Mouse (Mus musculus): ENCODE measurements at regions not wholly inside any gene's neighbourhood (a gene's known extent, or its start where the extent isn't known, plus 50 kb on each side); places are given as distances from the start of the nearest gene placed in this dataset.

GRCm38 (mm10) chr2:170280733-170281132 is 132.8 kb upstream of the Zfp217 start:
- Histone ChIP-seq H3K4me1 (ENCODE audit: control insufficient read depth) (no peaks in the 10 kb centered on the region), H3K4me3 (replicated peaks) (no peak overlapping the region), H3K9me3 (ENCODE audit: control insufficient read depth, low read length) (no peaks in the 10 kb centered on the region), H3K27me3 (ENCODE audit: control insufficient read depth) (no peaks in the 10 kb centered on the region), H3K36me3 (ENCODE audit: control insufficient read depth) (no peaks in the 10 kb centered on the region)
- no peak for TF ChIP-seq TAL1 (IDR thresholded peaks at IDR 0.05; ENCODE audit: low read length)
- TF ChIP-seq GATA1 (IDR thresholded peaks at IDR 0.05; ENCODE audit: low read length): no peak

- H3K4me3 ChIP-seq (replicated peaks): no peak overlapping the region
- no peak for TF ChIP-seq GATA1 (IDR thresholded peaks at IDR 0.05; ENCODE audit: low read length)
- TF ChIP-seq TAL1 (IDR thresholded peaks at IDR 0.05; ENCODE audit: low read length): no peak
- no peaks in the 10 kb centered on the region for H3K4me1 ChIP-seq (ENCODE audit: control insufficient read depth)
- no peaks in the 10 kb centered on the region for H3K36me3 ChIP-seq (ENCODE audit: control insufficient read depth)
- no peaks in the 10 kb centered on the region for H3K27me3 ChIP-seq (ENCODE audit: control insufficient read depth)
- H3K9me3 ChIP-seq (ENCODE audit: control insufficient read depth, low read length): no peaks in the 10 kb centered on the region
Measured at GRCm38 (mm10) chr2:170277896-170278295, 130.0 kb upstream of the Zfp217 start.

- H3K27me3 ChIP-seq (ENCODE audit: control insufficient read depth): no peaks in the 10 kb centered on the region
- TF ChIP-seq TAL1 (IDR thresholded peaks at IDR 0.05; ENCODE audit: low read length) (no peak), GATA1 (IDR thresholded peaks at IDR 0.05; ENCODE audit: low read length) (no peak)
- H3K9me3 ChIP-seq (ENCODE audit: control insufficient read depth, low read length): no peaks in the 10 kb centered on the region; the same call in 1 of the 2 replicates
- no peaks in the 10 kb centered on the region for H3K4me1 ChIP-seq (ENCODE audit: control insufficient read depth)
- no peak overlapping the region for H3K4me3 ChIP-seq (replicated peaks)
- no peaks in the 10 kb centered on the region for H3K36me3 ChIP-seq (ENCODE audit: control insufficient read depth)
Measured at GRCm38 (mm10) chr2:170277182-170277767, 129.4 kb upstream of the Zfp217 start.

DNA sequence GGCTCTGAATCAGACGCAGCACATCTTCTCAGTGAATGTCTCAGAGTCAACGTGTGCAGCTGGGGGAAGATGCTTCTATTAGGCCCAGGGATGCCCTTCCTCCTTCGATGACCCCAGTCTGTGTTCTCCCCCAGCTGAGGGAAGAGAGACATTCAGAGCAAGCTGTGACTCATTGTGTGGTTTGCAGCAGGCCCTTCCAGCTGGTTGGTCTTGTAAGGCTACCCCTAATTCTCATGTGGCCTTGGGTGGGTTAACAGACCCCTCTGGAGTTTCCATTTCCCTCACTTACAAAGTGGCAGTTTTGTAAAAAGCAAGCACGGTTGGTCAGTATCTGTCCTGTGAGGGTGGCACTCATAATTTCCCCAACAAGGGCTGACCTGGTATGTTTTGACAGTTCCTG is 127.8 kb upstream of the Zfp217 start:
- H3K4me3 ChIP-seq (replicated peaks): no peak overlapping the region
- no peaks in the 10 kb centered on the region for H3K27me3 ChIP-seq (ENCODE audit: control insufficient read depth)
- H3K36me3 ChIP-seq (ENCODE audit: control insufficient read depth): no peaks in the 10 kb centered on the region
- no peak for TF ChIP-seq TAL1 (IDR thresholded peaks at IDR 0.05; ENCODE audit: low read length)
- TF ChIP-seq GATA1 (IDR thresholded peaks at IDR 0.05; ENCODE audit: low read length): no peak
- peaks cover 3% of the 10 kb centered on the region; the same call in 1 of the 2 replicates for H3K9me3 ChIP-seq (ENCODE audit: control insufficient read depth, low read length)
- no peaks in the 10 kb centered on the region for H3K4me1 ChIP-seq (ENCODE audit: control insufficient read depth)

DNA sequence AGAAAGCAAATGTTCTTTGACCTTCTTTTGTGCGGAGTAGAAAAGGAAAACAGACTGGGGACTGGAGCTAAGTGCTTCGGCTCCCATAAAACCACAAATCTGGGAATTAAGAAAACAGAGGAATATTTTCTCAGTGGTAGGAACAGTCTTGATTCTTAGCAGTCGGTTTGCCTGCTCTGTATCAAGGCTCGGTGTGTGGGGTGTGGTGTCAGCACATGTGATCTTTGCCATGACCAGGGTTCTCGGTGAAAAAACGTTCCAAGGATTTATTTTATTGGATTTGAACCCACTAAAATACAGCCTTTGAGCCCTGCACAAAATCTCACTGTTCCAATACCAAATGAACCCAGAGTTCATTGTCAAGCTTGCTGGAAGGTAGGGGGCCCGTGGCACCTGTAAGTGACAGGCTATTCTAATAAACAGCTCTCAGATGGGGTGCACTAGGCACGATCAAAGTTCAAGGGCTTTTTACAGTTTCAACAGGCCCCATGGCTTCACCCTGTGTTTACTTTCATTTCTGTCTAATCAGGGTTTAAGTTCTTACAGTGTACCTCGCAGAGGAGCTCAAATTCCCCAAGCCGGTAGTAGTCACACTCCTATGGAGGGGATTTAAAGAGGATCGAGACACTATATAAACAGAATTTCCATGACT is 122.1 kb upstream of the Zfp217 start:
- TF ChIP-seq TAL1 (IDR thresholded peaks at IDR 0.05; ENCODE audit: low read length): no peak
- no peak for TF ChIP-seq GATA1 (IDR thresholded peaks at IDR 0.05; ENCODE audit: low read length)
- Histone ChIP-seq H3K36me3 (ENCODE audit: control insufficient read depth) (no peaks in the 10 kb centered on the region), H3K4me1 (ENCODE audit: control insufficient read depth) (no peaks in the 10 kb centered on the region)

GRCm38 (mm10) chr2:170268080-170268479 is 120.2 kb upstream of the Zfp217 start:
- Histone ChIP-seq H3K27me3 (ENCODE audit: control insufficient read depth) (peaks cover 11% of the 10 kb centered on the region), H3K4me1 (ENCODE audit: control insufficient read depth) (no peaks in the 10 kb centered on the region), H3K9me3 (ENCODE audit: control insufficient read depth, low read length) (peaks cover 3% of the 10 kb centered on the region; the same call in 1 of the 2 replicates), H3K36me3 (ENCODE audit: control insufficient read depth) (no peaks in the 10 kb centered on the region), H3K4me3 (replicated peaks) (no peak overlapping the region)
- TF ChIP-seq TAL1 (IDR thresholded peaks at IDR 0.05; ENCODE audit: low read length) (no peak), GATA1 (IDR thresholded peaks at IDR 0.05; ENCODE audit: low read length) (no peak)

More for the DNA sequence above, 122.1 kb upstream of the Zfp217 start:
- Histone ChIP-seq H3K27me3 (ENCODE audit: control insufficient read depth) (peaks cover 11% of the 10 kb centered on the region), H3K4me3 (replicated peaks) (no peak overlapping the region), H3K9me3 (ENCODE audit: control insufficient read depth, low read length) (peaks cover 3% of the 10 kb centered on the region; the same call in 1 of the 2 replicates)

- no peaks in the 10 kb centered on the region for H3K4me1 ChIP-seq (ENCODE audit: control insufficient read depth)
- H3K4me3 ChIP-seq (replicated peaks): no peak overlapping the region
- H3K9me3 ChIP-seq (ENCODE audit: control insufficient read depth, low read length): peaks cover 3% of the 10 kb centered on the region; the same call in 1 of the 2 replicates
- no peaks in the 10 kb centered on the region for H3K36me3 ChIP-seq (ENCODE audit: control insufficient read depth)
- H3K27me3 ChIP-seq (ENCODE audit: control insufficient read depth): peaks cover 11% of the 10 kb centered on the region
- TF ChIP-seq GATA1 (IDR thresholded peaks at IDR 0.05; ENCODE audit: low read length) (no peak), TAL1 (IDR thresholded peaks at IDR 0.05; ENCODE audit: low read length) (no peak)
Measured at GRCm38 (mm10) chr2:170267152-170267551, 119.2 kb upstream of the Zfp217 start.

DNA sequence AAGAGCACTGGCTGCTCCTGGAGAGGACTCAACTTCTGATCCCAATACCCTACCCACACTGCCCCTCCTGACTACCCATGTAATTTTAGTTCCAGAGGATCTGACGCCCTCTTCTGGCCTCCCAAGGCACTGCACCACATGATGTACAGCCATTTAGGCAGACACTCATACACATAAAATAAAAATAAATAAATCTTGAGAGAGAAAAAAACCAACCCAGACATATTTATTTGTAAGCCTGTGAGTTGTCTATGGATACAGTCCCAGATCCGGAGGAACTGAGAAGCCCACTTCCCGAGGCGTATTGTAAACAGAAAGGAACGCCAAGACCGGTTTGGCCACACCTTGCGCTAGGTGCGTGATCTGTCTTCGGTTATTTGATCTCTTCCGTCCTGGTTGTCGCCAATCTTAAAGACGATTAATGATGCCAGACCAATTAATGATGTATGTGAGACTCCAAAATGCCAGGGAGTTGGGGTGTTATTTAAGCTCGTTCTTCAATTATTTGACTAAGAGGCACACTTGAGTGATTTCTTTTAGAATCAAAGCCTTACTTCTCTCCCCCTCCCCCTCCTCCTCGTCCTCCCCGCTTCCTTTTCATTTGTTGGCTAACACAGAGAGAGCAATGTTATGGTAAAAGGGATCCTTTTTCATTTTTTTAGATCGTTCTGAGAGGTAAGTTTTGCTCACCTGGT is 118.7 kb upstream of the Zfp217 start:
- Histone ChIP-seq H3K9me3 (ENCODE audit: control insufficient read depth, low read length) (no peaks in the 10 kb centered on the region), H3K4me3 (replicated peaks) (no peak overlapping the region)

DNA sequence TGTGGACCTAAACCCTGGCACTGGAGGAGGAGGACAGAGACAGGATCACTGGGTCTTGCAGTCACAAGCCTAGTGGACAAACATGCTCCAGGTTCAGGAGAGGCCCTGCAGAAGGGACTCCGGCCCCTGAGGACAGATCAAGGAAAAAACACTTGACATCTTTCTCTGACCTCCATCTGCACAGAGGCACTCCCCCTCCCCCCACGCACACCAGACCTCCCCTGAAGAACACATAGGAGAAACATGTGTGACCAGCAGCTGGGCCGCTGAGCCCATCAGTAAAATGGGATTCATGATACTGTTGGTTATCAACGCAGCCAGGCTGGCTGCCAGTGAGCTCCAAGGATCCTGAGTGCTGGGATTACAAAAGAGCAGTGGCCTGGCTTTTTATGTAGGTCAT is 115.7 kb upstream of the Zfp217 start:
- peaks cover 11% of the 10 kb centered on the region for H3K27me3 ChIP-seq (ENCODE audit: control insufficient read depth)
- H3K4me1 ChIP-seq (ENCODE audit: control insufficient read depth): no peaks in the 10 kb centered on the region
- H3K4me3 ChIP-seq (replicated peaks): no peak overlapping the region
- H3K9me3 ChIP-seq (ENCODE audit: control insufficient read depth, low read length): no peaks in the 10 kb centered on the region
- TF ChIP-seq TAL1 (IDR thresholded peaks at IDR 0.05; ENCODE audit: low read length) (no peak), GATA1 (IDR thresholded peaks at IDR 0.05; ENCODE audit: low read length) (no peak)
- no peaks in the 10 kb centered on the region for H3K36me3 ChIP-seq (ENCODE audit: control insufficient read depth)

More for the DNA sequence above, 118.7 kb upstream of the Zfp217 start:
- Histone ChIP-seq H3K4me1 (ENCODE audit: control insufficient read depth) (no peaks in the 10 kb centered on the region), H3K36me3 (ENCODE audit: control insufficient read depth) (no peaks in the 10 kb centered on the region), H3K27me3 (ENCODE audit: control insufficient read depth) (peaks cover 11% of the 10 kb centered on the region)
- TF ChIP-seq TAL1 (IDR thresholded peaks at IDR 0.05; ENCODE audit: low read length) (no peak), GATA1 (IDR thresholded peaks at IDR 0.05; ENCODE audit: low read length) (no peak)
